Mouse (Mus musculus): ENCODE measurements around the gene Ovca2. TPM values are rescaled to one million over a fixed set of nuclear protein-coding genes. Genes with fewer than 3 reads are reported as not detected.
"Not testable (repeated sequence)": the region's sequence is repeated elsewhere in the genome, so short reads cannot be mapped to it uniquely, and the experiment has no call there.

Gene Ovca2
- polyA plus RNA-seq, 1 experiment from 2014 or later = 39.9 TPM

DNA sequence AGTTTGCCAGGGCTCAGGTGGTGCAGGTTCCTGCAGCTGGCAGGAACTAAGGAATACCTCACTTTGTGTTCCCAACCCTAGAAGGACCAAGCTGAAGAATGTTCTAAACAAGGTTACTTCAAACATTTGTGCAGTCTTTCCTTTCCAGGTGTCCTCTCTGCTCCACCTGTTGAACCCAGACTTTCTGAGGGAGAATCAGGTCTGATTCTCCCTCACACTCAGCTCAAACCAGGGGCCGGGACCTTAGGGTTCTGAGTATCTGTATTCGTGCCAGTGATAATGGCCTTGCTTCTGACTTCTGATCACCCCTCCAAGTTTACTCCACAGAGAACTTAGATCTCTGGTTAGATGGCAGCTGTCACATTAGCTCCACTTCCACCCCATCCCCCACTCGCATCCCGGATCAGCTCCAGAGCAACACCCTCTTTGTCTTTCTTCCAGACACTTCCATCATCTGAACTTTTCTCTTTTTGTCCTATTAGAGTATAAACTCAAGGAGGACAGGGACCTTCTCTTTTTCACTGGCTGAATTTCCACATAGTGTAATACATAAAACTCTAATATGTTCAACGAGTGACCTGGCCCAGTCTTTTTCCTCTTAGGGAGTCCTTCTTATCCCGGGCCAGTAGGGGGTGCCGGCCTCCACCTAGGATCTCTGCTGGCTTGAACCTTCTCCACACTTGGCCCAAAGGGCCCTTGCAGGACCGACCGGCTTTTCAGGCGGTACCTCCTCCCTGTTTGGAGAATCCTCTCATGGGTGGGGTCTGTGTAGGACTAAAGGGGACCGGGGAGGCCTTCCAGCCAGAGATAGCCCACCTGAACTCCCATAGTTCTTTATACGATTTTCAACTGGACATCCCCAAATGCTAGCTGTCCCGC lies 13.9 kb upstream of the Ovca2 start:
- WGBS = 24% methylated on average over 13 of the region's 13 CpGs

GRCm38 (mm10) chr11:75191841-75192240 lies 13.2 kb upstream of the Ovca2 start:
- H3K4me1 ChIP-seq = peaks cover 62% of the 10 kb centered on the region
- H3K27ac ChIP-seq = no peak overlapping the region
- H3K36me3 ChIP-seq = no peaks in the 10 kb centered on the region
- no peak overlapping the region for H3K4me3 ChIP-seq
- 64% methylated on average over 6 of the region's 6 CpGs for WGBS
- peaks cover 62% of the 10 kb centered on the region for H3K27me3 ChIP-seq (ENCODE audit: low read depth, poor library complexity, severe bottlenecking)
- DNase-seq (ENCODE audit: low spot score) = no peak
- no peaks in the 10 kb centered on the region for H3K9me3 ChIP-seq (replicated peaks)

More for the DNA sequence above, 13.9 kb upstream of the Ovca2 start:
- Histone ChIP-seq H3K27ac (no peak overlapping the region), H3K27me3 (ENCODE audit: low read depth, poor library complexity, severe bottlenecking) (peaks cover 70% of the 10 kb centered on the region), H3K4me1 (peaks cover 62% of the 10 kb centered on the region), H3K9me3 (replicated peaks) (no peaks in the 10 kb centered on the region), H3K4me3 (peak overlapping the region; percentile 61), H3K36me3 (no peaks in the 10 kb centered on the region)
- peak; percentile 85 for DNase-seq (ENCODE audit: low spot score)

- H3K27ac ChIP-seq = peak within 1 kb of the TSS; percentile 80
- 0 out of 2 replicates have a peak, but pooled peaks cover 1% of the 10 kb centered on the region for H3K36me3 ChIP-seq
- H3K4me1 ChIP-seq = peaks cover 57% of the 10 kb centered on the region
- H3K9me3 ChIP-seq (replicated peaks) = no peaks in the 10 kb centered on the region
- DNase-seq (ENCODE audit: low spot score) = no peak
- 45% methylated on average over 5 of the region's 5 CpGs for WGBS
- H3K4me3 ChIP-seq = peak within 1 kb of the TSS; percentile 68
- H3K27me3 ChIP-seq (ENCODE audit: low read depth, poor library complexity, severe bottlenecking) = peaks cover 54% of the 10 kb centered on the region
These were observed 12.3 kb upstream of the Ovca2 start, which contains the start of gene Dph1 for GRCm38 (mm10) chr11:75190905-75191441. TSS of gene Dph1 (minus strand) at chr11:75191241.

GRCm38 (mm10) chr11:75190371-75190724 lies 11.7 kb upstream of the Ovca2 start:
- Histone ChIP-seq H3K27ac (peak overlapping the region; percentile 80), H3K36me3 (peaks cover 8% of the 10 kb centered on the region), H3K9me3 (replicated peaks) (no peaks in the 10 kb centered on the region), H3K4me1 (peaks cover 51% of the 10 kb centered on the region), H3K27me3 (ENCODE audit: low read depth, poor library complexity, severe bottlenecking) (peaks cover 47% of the 10 kb centered on the region), H3K4me3 (peak overlapping the region; percentile 68)
- peak; percentile 92 for DNase-seq (ENCODE audit: low spot score)
- WGBS = under 1% methylated on average over 24 of the region's 24 CpGs

GRCm38 (mm10) chr11:75189713-75190370 lies 11.2 kb upstream of the Ovca2 start:
- H3K4me3 ChIP-seq = peak overlapping the region; percentile 68
- under 1% methylated on average over 22 of the region's 22 CpGs for WGBS
- DNase-seq (ENCODE audit: low spot score) = no peak
- peaks cover 13% of the 10 kb centered on the region for H3K36me3 ChIP-seq
- H3K9me3 ChIP-seq (replicated peaks) = no peaks in the 10 kb centered on the region
- H3K27ac ChIP-seq = peak overlapping the region; percentile 80
- peaks cover 46% of the 10 kb centered on the region for H3K4me1 ChIP-seq
- peaks cover 42% of the 10 kb centered on the region for H3K27me3 ChIP-seq (ENCODE audit: low read depth, poor library complexity, severe bottlenecking)

GRCm38 (mm10) chr11:75184986-75185385 lies 6.4 kb upstream of the Ovca2 start:
- Histone ChIP-seq H3K4me1 (peaks cover 10% of the 10 kb centered on the region), H3K27me3 (ENCODE audit: low read depth, poor library complexity, severe bottlenecking) (no peaks in the 10 kb centered on the region), H3K4me3 (no peak overlapping the region), H3K9me3 (replicated peaks) (no peaks in the 10 kb centered on the region), H3K27ac (no peak overlapping the region), H3K36me3 (peaks cover 58% of the 10 kb centered on the region)
- DNase-seq (ENCODE audit: low spot score) = no peak
- 77% methylated on average over 2 of the region's 2 CpGs for WGBS

DNA sequence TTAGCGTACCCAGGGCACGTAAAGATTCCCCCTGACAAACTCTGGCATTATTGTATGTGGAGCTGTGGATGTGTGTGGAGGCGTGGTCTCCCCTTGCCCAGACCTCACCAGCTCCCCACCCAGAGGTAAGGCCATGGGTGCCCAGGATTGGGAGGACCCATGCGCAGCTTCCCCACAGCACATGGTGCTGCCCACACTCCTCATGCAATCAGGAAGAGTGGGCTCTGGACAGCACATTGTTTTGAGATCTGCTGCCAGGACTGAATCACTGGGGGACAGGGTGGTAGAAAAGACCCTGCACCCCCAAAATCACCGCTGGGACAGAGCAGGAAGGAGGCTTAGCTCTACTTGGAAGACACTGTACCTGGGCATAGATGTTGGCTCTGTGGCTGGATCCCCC lies 5.9 kb upstream of the Ovca2 start:
- Histone ChIP-seq H3K27ac (no peak overlapping the region), H3K27me3 (ENCODE audit: low read depth, poor library complexity, severe bottlenecking) (no peaks in the 10 kb centered on the region), H3K4me3 (no peak overlapping the region), H3K4me1 (peaks cover 6% of the 10 kb centered on the region), H3K36me3 (peaks cover 58% of the 10 kb centered on the region), H3K9me3 (replicated peaks) (no peaks in the 10 kb centered on the region)
- WGBS = 95% methylated on average over 5 of the region's 5 CpGs
- no peak for DNase-seq (ENCODE audit: low spot score)

DNA sequence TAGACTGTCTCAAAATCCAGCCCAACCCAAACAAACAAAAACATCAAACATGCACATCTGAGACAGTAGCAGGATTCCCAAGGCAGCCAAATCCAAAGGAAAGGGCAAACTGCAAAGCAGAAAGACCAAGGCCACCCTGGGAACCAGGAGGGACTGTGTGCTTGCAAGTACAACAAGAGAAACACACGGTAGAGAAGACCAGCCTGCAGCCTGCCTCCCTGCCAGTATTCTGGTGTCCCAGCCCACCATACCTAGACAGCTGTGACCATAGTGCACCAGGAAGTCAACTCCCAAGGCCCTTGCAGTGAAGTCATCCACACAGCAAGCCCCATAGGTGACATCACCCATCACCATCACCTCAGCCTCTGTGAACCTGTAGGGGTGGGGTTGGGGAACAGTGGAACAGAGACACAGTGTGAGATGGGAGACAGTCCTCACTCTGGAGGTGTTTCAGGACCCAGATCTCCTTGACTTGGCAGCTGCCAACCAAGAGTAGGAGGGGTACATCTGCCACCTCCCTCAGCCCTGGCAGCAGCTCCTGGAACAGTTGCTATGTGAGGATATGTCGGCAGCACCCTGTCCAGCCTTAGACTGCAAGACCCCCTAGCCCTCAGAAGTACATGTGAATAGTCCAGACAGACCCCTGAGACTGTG lies 5.4 kb upstream of the Ovca2 start:
- WGBS = 84% methylated on average over 2 of the region's 2 CpGs
- peaks cover 58% of the 10 kb centered on the region for H3K36me3 ChIP-seq

DNA sequence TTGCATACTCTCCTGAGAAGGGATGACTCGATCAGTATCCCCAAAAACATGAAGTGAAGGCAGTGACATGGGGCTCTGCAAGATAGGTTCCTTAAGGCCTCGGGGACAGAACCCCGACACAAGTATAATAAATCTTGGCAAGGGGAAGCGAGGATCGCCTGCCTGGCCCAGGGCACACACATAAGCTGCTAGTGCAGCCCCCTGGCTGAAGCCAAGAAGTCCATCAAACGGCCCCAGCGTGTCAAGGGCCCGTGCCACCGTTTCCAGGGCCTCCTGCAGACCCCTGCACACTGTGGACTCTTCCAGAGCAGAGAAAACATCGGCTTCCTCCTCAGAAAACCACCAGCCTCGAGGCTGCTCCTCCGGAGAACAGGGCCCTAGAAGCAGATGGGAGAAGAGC lies 624 bp downstream of the Ovca2 start:
- DNase-seq (ENCODE audit: low spot score) = no peak
- 49% methylated on average over 12 of the region's 12 CpGs for WGBS
- H3K27ac ChIP-seq = peak overlapping the region; percentile 90
- H3K9me3 ChIP-seq (replicated peaks) = no peaks in the 10 kb centered on the region
- peaks cover 33% of the 10 kb centered on the region for H3K4me1 ChIP-seq
- H3K27me3 ChIP-seq (ENCODE audit: low read depth, poor library complexity, severe bottlenecking) = peaks cover 12% of the 10 kb centered on the region
- peaks cover 50% of the 10 kb centered on the region for H3K36me3 ChIP-seq
- peak overlapping the region; percentile 87 for H3K4me3 ChIP-seq

More for the DNA sequence above, 5.4 kb upstream of the Ovca2 start:
- peaks cover 6% of the 10 kb centered on the region for H3K4me1 ChIP-seq
- no peak for DNase-seq (ENCODE audit: low spot score)
- no peaks in the 10 kb centered on the region for H3K9me3 ChIP-seq (replicated peaks)
- no peak overlapping the region for H3K4me3 ChIP-seq
- H3K27me3 ChIP-seq (ENCODE audit: low read depth, poor library complexity, severe bottlenecking) = no peaks in the 10 kb centered on the region
- no peak overlapping the region for H3K27ac ChIP-seq

- Histone ChIP-seq H3K27me3 (ENCODE audit: low read depth, poor library complexity, severe bottlenecking) (peaks cover 47% of the 10 kb centered on the region), H3K36me3 (peaks cover 23% of the 10 kb centered on the region), H3K4me1 (peaks cover 64% of the 10 kb centered on the region)
- not testable (repeated sequence) for DNase-seq (ENCODE audit: low spot score); H3K9me3 ChIP-seq (replicated peaks); H3K4me3 ChIP-seq; H3K27ac ChIP-seq
- 66% methylated on average over 6 of the region's 6 CpGs for WGBS
These were observed 4.1 kb downstream of the Ovca2 start for GRCm38 (mm10) chr11:75174574-75174973.

DNA sequence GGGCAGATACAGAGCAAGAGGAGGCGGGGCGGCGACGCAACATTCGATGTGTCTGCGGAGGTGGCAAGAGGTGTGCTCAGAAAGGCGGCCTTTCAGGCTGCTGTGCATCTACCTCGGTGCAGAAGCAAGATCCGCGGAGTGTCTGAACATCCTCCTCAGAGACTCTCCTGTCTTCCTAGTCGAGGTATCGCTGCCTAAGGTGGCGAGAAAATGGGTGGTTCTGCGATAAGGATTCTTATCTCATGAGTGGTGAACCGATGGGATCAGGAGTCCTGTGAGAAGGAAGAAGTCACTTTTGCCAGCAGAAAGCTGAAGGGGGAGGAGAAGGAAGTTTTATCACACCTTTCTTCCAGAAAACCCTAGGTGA lies 4.9 kb downstream of the Ovca2 start:
- H3K4me1 ChIP-seq = peaks cover 64% of the 10 kb centered on the region
- no peak overlapping the region for H3K27ac ChIP-seq

DNA sequence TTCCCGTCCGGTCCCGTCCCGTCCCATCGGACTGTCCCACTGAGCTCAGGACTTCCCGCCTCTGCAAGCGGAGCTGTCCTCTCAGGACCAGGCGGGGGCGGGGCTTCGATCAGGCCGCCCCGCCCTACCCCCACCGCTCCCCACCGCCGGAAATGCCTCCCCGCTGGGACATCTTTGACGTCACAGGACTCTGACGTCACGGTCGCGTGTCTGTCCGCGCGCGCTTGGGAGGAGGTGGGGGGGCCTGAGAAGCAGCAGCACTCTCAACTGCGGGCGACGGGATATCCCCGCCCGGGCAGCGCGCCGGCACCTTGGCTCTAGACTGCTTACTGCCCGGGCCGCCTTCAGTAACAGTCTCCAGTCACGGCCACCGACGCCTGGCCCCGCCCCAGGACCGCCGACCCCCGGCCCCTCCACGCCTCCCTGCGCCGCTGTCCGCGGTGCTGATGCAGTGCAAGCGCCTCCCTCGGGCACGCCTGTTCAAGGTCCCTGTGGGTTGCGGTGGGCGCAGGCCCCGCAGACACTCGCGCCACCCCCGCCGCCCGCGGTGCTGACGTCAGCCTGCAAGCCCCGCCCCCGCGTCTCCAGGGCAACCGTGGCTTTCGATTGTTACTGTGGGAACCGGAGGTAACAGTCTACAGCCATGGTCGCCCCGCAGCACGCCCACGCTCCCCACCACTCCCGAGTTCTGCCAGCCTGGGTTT lies 5.4 kb downstream of the Ovca2 start:
- no peaks in the 10 kb centered on the region for H3K9me3 ChIP-seq (replicated peaks)
- peaks cover 23% of the 10 kb centered on the region for H3K36me3 ChIP-seq
- peak; percentile 94 for DNase-seq (ENCODE audit: low spot score)
- peaks cover 60% of the 10 kb centered on the region for H3K27me3 ChIP-seq (ENCODE audit: low read depth, poor library complexity, severe bottlenecking)
- peak overlapping the region; percentile 57 for H3K4me3 ChIP-seq
- peak overlapping the region; percentile 42; the same call in 1 of the 2 replicates for H3K27ac ChIP-seq
- H3K4me1 ChIP-seq = peaks cover 66% of the 10 kb centered on the region
- WGBS = under 1% methylated on average over 71 of the region's 71 CpGs

More for the DNA sequence above, 4.9 kb downstream of the Ovca2 start:
- Histone ChIP-seq H3K27me3 (ENCODE audit: low read depth, poor library complexity, severe bottlenecking) (peaks cover 55% of the 10 kb centered on the region), H3K36me3 (peaks cover 23% of the 10 kb centered on the region), H3K9me3 (replicated peaks) (no peaks in the 10 kb centered on the region), H3K4me3 (peak overlapping the region; percentile 57)
- no peak for DNase-seq (ENCODE audit: low spot score)
- WGBS = 3% methylated on average over 15 of the region's 15 CpGs
